Mouse (Mus musculus) small intestine, adult 2 months (tissue): ENCODE data around the gene Ttn. TPM values are rescaled to one million over a fixed set of nuclear protein-coding genes. Genes with fewer than 3 reads are reported as not detected.

Experiments used
- H3K27ac ChIP-seq: fragments of 200-500 bp; 2 replicates; pipeline ENCODE4 v1.5.1; 2012; ENCODE audit warnings: low read depth, low read length, control low read depth, inconsistent platforms; ENCODE audit not compliant: insufficient read depth
- H3K27me3 ChIP-seq: fragments of 200-500 bp; 2 replicates; pipeline ENCODE4 v1.6.1; 2012; ENCODE audit warnings: mild to moderate bottlenecking, moderate library complexity, low read length, inconsistent platforms; ENCODE audit not compliant: control insufficient read depth, insufficient read depth
- H3K36me3 ChIP-seq: fragments of 200-500 bp; 2 replicates; pipeline ENCODE4 v1.6.1; 2012; ENCODE audit warnings: mild to moderate bottlenecking, low read length, control low read depth, inconsistent platforms; ENCODE audit not compliant: control insufficient read depth, insufficient read depth
- H3K4me1 ChIP-seq: fragments of 200-500 bp; 2 replicates; pipeline ENCODE4 v1.6.1; 2012; ENCODE audit warnings: low read length, inconsistent platforms, mixed read lengths; ENCODE audit not compliant: control insufficient read depth, insufficient read depth, insufficient read length
- H3K4me3 ChIP-seq: fragments of 200-500 bp; 2 replicates; pipeline ENCODE4 v1.5.1; 2012; ENCODE audit warnings: low read depth, mild to moderate bottlenecking, control low read depth, inconsistent platforms, low read length, moderate library complexity
- CTCF ChIP-seq: fragments of 200-500 bp; IDR thresholded peaks from 2 replicates; pipeline ENCODE4 v1.5.1; 2012; ENCODE audit warnings: low read depth, mild to moderate bottlenecking, control low read depth, inconsistent platforms, low read length, moderate library complexity, mixed read lengths; ENCODE audit not compliant: insufficient replicate concordance, insufficient read length; ENCODE audit errors: extremely low read depth
- POLR2A ChIP-seq: fragments of 200-500 bp; IDR thresholded peaks from 2 replicates; pipeline ENCODE4 v1.6.1; 2012; ENCODE audit warnings: low read depth, mild to moderate bottlenecking, control low read depth, inconsistent platforms, low read length, moderate library complexity
- WGBS: fragments of 180-500 bp; shearing (Covaris S2); methylation state at CpG from one replicate; pipeline ENCODE4 v1.1.7; 2018; 5-methylcytosine and 5-hydroxymethylcytosine counted together
- polyA plus RNA-seq: library from polyadenylated mRNA; depleted of rRNA; stranded (reverse); fragments of >200 nt; gene quantifications from 2 replicates; pipeline ENCODE4 v1.2.3, GENCODE M21; 2012

Ttn gene
- polyA plus RNA-seq, 1 experiment = 0.01 TPM

DNA sequence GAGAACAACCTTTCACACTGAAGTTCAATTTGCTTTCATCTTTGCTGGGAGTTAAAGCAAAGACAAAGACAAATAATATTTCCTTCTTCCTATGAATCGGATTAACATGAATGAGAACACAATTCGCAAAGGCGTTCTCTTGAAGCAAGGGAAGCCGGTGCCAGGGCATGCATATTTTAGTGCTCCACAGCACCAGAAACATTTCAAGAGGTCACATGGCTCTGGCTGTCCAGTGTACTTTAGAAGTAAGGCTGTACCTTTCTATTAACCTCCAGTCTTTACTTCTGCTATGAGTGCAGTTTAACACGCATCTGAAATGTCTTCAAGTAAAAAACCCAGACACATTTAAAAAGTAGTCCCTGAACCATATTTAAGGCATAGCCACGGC is 20.3 kb downstream of the Ttn start:
- TF ChIP-seq POLR2A = no peak
- no peak for TF ChIP-seq CTCF
- WGBS = 56% methylated on average over 6 of the region's 6 CpGs
- H3K27ac ChIP-seq = no peak overlapping the region

GRCm38 (mm10) chr2:76961420-76962044 is 20.8 kb downstream of the Ttn start:
- Histone ChIP-seq H3K36me3 (no peaks in the 10 kb centered on the region), H3K4me1 (no peaks in the 10 kb centered on the region), H3K4me3 (no peak overlapping the region), H3K27ac (no peak overlapping the region), H3K27me3 (no peaks in the 10 kb centered on the region)
- WGBS = 51% methylated on average over 10 of the region's 10 CpGs
- TF ChIP-seq POLR2A (no peak), CTCF (no peak)

More for the DNA sequence above, 20.3 kb downstream of the Ttn start:
- Histone ChIP-seq H3K4me1 (no peaks in the 10 kb centered on the region), H3K4me3 (no peak overlapping the region), H3K36me3 (no peaks in the 10 kb centered on the region), H3K27me3 (no peaks in the 10 kb centered on the region)

DNA sequence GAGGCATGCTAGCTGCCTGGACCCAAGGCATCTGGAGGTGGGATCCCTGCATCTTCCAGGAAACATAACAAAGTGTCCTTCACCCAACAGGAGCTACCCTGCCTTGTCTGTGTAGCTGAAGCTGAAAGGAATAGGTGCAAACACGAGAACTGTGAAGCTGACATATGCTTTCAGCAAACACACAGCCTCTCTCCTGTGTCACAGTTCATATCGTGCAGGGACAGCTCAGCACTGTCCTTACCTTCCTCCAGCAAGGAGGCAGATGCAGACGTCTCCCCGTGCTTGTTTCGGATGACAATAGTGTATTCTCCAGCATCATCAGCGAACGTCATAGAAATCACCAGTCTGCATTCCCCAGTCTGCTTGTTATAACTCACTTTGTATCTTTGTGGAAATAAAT is 32.6 kb downstream of the Ttn start:
- no peak for TF ChIP-seq CTCF
- no peak for TF ChIP-seq POLR2A
- 72% methylated on average over 7 of the region's 7 CpGs for WGBS
- no peaks in the 10 kb centered on the region for H3K4me1 ChIP-seq
- no peak overlapping the region for H3K27ac ChIP-seq
- H3K4me3 ChIP-seq = no peak overlapping the region
- no peaks in the 10 kb centered on the region; the same call in 1 of the 2 replicates for H3K27me3 ChIP-seq
- no peaks in the 10 kb centered on the region for H3K36me3 ChIP-seq

- no peak overlapping the region for H3K27ac ChIP-seq
- 66% methylated on average over 10 of the region's 10 CpGs for WGBS
These were observed 43.8 kb downstream of the Ttn start for GRCm38 (mm10) chr2:76938515-76938914.

DNA sequence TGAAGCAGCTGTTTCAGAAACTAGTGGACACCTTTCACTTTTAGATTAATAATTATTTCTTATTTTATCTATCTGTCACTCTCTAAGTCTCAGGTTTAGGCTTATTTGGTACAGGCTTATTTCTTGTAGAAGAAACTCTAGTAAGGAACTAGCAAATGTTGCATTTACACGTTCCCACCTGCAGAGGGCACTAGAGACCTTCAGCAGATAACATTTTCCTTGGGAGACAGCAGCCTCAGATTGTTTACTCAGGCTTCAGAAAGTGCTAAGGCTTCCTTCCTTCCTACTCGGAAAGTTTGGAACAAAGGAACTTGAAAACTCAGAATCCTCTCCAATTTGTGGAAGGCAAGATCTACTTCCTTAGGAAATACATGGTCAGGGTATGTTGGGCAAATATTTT is 52.6 kb downstream of the Ttn start:
- Histone ChIP-seq H3K27me3 (no peaks in the 10 kb centered on the region), H3K4me1 (no peaks in the 10 kb centered on the region), H3K36me3 (no peaks in the 10 kb centered on the region), H3K27ac (no peak overlapping the region), H3K4me3 (no peak overlapping the region)
- TF ChIP-seq CTCF = no peak
- no peak for TF ChIP-seq POLR2A
- 2% methylated on average over 2 of the region's 2 CpGs for WGBS

More at GRCm38 (mm10) chr2:76938515-76938914, 43.8 kb downstream of the Ttn start:
- no peaks in the 10 kb centered on the region for H3K36me3 ChIP-seq
- no peak overlapping the region for H3K4me3 ChIP-seq
- TF ChIP-seq CTCF (no peak), POLR2A (no peak)
- no peaks in the 10 kb centered on the region for H3K4me1 ChIP-seq
- no peaks in the 10 kb centered on the region for H3K27me3 ChIP-seq

GRCm38 (mm10) chr2:76928816-76929215 is 53.5 kb downstream of the Ttn start:
- TF ChIP-seq POLR2A (no peak), CTCF (no peak)
- no peaks in the 10 kb centered on the region for H3K36me3 ChIP-seq

GRCm38 (mm10) chr2:76928298-76928697 is 54.0 kb downstream of the Ttn start:
- Histone ChIP-seq H3K27me3 (no peaks in the 10 kb centered on the region), H3K36me3 (no peaks in the 10 kb centered on the region), H3K4me1 (no peaks in the 10 kb centered on the region), H3K4me3 (no peak overlapping the region), H3K27ac (no peak overlapping the region)
- WGBS = 27% methylated on average over 7 of the region's 7 CpGs
- no peak for TF ChIP-seq POLR2A
- TF ChIP-seq CTCF = no peak

More at GRCm38 (mm10) chr2:76928816-76929215, 53.5 kb downstream of the Ttn start:
- 41% methylated on average over 3 of the region's 3 CpGs for WGBS
- Histone ChIP-seq H3K4me3 (no peak overlapping the region), H3K27ac (no peak overlapping the region), H3K4me1 (no peaks in the 10 kb centered on the region), H3K27me3 (no peaks in the 10 kb centered on the region)
